Mouse (Mus musculus) urinary bladder, adult 18-20 months (tissue): Measurements from ENCODE around the gene Zkscan2.
A peak's percentile ranks its signal among the peaks of the same experiment; 100 is the strongest.

Experiments
- DNase-seq, 2 experiments: peaks; one replicate each; pipeline ENCODE4 v3.0.0; 2022; ENCODE audit warnings: low spot score in 2 of 2, mixed read lengths in 2 of 2

Zkscan2 gene

DNA sequence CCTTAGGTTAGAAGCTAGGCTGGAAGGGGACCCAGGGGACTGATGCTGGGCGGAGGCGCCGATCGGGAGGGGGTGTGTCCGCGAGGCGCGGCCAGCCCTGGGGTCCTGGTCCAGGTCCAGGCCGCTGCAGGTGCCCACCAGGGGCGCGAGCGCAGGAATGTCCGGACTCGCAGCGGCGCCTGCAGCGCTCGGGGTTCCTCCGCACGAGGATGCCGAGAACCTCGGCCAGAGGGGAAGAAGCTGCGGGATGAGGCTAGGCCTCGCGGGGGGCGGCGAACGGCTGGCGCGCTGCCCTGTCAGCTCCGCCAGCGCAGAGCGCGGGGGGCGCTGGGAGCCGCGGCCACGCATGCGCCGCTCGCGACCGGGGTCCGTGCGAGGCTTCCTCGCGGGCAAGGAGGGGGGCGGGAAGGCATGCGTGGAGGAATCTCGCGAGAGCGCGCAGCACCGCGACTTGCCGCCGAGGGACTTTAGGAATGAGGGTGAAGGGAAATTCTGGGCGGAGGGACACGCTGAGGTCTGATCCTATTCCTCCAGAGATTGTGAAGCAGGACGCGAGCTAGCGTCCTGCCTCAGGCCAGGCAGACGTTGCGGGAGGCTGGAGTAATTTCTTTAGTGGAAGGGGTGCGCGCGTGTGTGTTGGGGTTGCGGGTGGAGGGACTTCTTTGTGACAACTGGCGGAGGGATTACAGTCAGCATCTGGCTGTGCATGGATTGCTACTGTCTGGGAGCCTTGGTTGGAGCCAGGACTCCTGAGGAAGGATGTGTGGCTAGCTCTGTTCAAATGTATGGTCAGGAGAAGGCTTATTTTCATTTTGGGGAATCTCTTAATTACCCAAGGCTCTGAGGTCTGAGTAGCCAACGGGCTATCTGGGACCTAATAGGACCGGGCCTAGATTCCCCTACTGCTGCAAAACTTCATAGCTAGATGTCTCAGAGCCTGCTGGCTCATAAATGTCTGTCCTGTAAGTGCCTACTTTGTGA is at the start of gene Zkscan2:
Gene Zkscan2, minus strand, starts transcription at position 211 of the 981 bp plus-strand sequence.
- peak; percentile 3 to 4 for DNase-seq

DNA sequence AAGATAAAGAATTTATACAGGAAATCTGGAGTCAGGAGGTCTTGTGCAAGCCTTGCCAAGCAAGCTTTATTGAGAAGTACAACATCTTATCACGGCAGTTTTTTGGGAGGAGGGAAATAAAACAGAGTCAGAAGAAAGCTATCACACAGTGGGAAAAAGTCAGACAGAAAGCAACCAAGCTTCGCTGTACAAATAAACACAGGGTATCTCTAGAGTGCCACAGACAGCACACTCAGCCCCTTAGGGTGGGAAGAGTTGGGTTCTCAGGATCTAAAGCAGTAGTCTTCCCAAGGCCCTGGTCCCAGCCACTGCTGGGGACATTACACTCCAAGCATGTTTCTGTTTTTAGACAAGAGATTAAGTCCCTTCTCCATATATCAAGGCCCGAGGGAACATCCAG is 28.9 kb upstream of the Zkscan2 start:
- no peak for DNase-seq

DNA sequence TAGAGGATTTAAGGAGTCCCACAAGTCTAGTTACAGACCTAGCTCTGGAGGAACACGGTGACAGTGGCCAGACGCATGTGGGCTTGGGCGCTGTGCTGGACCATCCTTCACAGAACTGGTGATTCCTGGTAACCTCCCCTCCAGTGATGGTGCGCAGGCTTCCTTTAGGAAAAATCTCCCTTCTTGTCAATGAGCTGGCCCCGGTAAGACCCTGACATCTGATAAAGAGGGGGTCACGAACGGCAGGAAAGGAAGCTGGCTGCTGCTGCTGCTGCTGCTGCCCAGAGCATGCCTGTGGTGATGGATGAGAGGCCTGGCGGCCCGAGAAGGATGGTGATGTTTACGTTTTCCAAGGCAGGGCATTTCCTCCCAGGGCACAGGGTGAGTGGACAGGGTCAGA is 25.5 kb upstream of the Zkscan2 start:
- no peak for DNase-seq

DNA sequence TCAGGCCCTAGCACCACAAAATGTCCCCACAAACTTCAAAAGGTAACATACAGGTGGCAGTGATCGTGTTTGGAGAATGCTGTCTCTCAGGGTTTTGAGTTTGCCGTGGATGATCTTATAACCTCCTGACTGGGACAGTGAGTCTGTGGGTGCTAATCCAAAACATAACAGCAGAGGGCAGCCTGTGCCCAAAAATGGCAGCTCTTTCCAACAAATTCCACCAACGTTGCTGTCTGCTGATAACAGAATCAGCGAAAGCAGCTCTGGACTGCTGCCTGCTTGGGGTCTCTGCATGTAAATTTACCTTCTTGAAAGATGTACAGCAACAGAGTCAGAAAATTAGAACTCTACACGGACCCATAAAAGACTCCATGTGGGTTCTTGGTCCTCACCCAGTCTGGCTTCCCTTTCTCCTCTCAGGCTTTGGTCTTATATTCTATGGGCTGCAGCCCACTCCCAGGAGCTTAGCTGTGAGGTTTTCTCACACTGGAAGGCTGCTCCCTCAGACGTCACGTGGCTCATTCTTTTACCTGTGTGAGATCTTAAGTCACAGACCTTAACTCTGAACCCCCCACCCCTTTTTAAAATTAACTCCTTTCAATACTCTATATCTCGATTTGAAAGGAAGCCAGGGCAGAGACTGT is 24.1 kb upstream of the Zkscan2 start:
- DNase-seq: peak; percentile 8 to 43

DNA sequence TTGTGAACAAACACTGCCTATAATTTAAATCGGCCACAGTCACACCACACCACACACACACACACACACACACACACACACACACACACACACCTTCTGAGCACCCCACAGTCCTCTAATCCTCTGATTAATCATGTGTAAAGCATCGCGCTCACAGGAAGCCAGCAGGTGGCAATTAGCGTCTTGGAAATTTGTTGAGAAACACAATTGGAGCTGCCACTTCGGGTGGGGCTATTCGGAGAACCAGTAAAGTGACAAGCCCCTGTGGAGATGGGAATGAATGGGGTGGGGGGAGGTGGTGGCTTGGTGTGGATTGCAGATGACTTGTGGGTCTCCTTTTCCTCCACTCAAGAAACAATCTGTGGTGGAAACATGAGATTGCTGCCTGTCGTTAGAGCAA is 7.7 kb upstream of the Zkscan2 start:
- no peak for DNase-seq

DNA sequence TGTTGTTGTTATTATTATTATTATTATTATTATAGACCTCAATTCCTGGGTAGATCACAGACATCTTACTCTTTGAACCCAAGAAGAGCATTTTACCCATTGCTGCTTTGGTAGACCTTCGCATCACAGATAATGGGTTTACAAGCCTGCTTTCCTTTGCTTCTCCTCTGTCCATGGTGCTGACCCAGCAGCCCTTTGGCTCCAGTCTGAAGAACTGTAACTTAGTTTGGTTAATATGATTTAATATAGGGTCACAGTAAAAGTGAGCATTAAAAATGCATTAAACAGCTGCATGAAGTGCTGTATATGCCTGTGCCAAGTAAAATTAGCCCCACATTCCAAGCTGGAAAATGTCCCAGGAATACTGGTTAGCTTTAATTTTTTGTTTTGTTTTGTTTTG is 3.1 kb upstream of the Zkscan2 start:
- DNase-seq: peak; percentile 10 to 18

DNA sequence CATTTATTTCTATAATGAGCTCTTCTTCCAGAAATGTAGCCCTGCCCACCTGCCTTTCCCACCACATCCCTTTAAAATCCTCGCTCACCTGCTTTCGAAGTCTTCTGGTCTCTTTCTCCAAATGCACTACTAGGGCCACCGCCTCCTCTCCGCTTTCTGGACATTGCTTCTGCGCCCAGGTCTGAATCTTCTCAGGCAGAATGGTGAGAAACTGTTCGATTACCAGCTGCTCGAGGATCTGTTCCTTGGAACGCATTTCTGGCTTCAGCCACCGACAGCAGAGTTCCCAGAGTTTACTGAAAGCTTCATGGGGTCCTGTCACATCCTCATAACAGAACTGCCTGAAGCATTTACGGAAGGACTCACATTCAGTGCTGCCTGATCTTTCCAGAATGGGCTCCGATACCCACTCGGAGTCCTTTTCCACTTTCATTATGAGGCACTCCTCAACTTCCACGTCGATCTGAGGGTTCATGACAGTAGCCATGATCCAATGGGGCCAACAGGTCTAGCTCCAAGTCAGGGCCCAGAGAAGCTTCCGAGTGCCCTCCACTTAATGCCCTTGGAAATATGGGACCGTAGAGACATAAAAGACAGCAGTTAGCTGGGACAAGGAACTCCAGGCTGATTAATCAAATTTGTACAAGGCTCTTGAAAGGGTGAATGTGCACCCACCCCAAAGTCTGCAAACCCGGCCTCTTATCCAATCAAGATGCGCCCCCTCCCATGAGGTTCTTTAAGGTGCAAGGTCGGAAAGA is 589 bp downstream of the Zkscan2 start:
- no peak for DNase-seq

DNA sequence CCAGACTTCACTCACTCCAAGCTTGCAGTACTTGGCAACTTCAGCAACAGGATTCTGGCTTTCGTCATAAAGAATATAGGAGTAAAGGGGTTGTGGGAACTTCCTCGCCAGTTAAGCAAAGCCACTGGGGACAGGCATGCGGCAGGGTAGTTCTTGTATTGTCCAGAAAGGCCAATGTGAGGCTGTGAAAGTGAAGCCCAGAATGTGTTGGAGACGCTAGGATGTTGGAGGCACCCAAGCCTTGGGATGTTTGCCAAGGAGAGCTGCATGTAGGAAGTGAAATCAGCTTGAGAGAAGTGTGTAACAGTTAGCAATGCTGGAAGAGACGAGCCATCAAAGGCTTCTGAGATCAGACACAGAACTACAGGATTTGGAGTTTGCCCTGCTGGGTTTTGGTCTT is 12.5 kb downstream of the Zkscan2 start:
- DNase-seq: no peak

DNA sequence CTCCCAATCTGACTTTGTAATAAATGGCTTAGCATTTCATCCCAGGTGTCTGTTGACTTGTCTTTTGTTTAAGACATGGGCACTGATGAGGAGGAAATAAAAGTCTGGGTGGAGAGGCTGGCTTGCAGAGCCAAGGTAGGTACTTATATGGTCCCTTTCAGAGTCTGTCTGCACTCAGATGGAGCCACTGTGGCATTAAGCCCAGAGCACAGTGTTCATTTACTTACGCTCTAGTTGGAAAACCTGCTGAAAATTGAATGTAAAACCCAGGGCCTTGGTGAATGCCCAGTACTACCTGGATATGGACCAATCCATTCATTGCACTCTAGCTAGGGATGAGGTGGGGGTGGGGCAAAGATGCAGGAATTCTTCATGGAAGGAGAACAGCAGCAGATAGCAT is 32.3 kb downstream of the Zkscan2 start:
- no peak for DNase-seq

DNA sequence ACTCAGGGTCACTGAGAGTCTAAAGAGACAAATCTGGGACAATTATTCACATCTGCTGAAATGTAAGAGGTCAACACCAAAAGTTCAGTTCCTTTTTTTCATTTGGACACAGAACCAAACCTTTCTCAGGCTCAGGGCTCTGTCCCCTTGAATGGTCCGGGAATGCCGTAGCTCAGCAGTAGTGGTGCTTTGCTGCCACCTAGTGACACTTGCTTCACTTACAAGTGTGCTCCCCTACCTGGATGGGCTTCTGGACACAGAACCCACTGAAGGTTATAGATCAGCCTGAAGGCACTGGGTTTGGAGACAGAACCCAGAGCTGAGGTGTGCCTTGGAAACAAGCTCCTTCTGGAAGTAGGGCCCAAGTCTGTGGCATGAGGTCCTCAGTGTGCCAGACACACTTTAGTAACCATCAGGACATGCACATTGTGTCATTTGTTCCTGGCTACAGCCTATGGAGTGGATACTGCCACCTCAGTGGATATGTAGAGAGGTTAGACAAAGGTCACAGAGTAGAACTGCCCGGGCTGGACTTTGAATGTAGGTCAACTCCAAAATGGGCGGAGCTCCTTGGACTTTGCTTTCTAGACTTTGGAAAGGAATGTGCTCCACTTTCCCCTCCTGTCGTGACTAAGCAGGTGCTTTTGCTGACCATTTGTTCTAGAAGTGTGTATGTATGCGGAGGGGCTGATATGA is 34.4 kb downstream of the Zkscan2 start:
- peak; percentile 45 to 55 for DNase-seq

DNA sequence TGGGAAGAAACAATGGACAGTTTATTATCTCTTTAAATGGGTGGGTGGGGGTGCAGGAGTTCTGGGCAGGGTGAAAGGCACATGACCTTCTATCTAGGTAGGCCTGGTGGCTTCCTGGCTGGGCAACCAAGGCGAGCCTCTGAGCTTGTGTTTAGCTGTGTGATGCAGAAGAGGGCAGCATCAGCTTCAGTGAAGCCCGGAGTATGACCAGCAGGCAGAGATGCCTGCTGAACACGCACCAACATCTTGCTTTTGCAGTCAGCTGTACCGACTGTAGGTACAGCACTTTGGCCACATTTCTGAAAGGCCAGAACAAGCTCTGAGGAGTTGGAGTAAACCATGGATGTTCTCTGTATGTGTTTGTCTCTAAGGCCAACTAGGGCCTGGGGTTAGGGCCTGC is 36.7 kb downstream of the Zkscan2 start:
- DNase-seq: no peak

DNA sequence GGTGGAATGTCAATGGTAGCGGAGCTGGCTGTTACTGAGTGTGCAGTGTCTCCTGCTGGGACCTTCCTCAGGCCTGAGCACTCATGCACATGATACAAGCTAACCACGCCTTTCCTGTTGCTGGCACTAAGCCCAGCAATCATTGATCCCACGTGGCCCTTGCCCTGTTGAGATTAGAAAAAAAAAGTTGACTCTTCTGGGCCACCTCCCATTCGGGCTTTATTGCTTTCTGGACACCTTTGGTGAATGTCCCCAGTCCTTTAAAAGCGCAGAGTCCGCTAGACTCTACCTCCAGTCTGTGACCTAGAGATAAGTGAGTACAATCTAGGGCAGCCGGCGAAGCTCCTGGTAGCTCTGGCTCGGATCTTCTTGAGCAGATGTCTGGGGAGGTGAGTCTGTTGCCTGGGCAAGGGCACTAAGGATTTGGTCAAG is 38.2 kb downstream of the Zkscan2 start, which contains the start of gene Aqp8:
Gene Aqp8, plus strand, starts transcription at position 222 of the 432 bp plus-strand sequence.
- peak; percentile 23 for DNase-seq

DNA sequence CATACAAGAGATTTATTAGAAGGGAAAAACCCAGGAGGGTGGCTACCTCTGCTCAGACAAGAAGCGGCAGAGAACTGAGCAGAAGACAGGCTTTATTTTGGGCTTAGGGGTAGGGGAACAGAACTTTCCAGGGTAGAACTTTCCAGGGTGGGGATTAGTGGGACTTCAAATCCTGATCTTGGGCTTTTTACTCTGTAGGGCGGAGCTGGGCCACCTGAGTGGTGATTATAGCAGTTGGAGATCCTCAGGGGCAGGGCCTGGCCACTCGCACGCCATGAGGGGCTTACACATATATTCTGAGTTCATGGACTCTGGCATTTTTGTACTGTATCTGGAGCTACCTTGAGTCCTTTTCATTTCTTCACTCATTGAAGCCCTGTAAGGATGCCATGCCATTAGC is 38.9 kb downstream of the Zkscan2 start:
- no peak for DNase-seq

DNA sequence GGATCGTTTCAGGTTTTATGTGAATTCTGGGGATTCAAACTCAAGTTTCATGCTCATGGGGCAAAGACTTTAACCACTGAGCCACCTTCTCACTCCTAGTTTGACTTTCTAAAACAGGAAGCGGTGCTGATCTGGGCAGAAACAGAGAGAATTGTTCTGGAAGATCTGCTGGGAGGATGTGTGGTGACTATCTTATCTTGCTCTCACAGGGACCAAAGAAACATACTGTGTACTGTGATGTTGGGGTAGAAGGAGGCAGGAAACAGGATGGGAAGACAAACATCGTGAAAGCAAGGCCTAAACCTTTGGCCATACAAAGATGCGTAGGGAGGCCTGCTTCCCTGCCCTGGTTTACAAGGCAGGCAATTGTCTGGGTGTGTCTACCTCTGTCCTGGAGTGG is 41.0 kb downstream of the Zkscan2 start:
- DNase-seq: no peak

DNA sequence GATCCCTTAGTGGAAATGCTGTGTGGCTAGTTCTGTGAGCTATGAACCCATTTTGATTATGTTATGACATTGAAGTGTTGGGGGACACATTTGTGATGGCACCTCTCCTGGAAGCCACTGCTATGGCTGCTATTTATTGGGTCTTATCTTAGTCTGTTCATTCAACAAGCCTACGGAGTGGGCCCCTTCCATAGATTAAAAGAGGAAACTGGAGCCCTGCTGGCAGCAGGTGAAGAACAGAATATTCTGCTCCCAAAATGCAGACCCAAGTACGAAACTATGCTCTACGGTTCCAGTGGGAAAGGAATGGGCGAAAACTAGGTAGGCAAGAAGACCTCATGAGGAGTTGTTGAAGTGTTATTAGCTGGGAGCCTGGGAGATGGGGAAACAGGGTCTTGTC is 41.9 kb downstream of the Zkscan2 start:
- DNase-seq: no peak

DNA sequence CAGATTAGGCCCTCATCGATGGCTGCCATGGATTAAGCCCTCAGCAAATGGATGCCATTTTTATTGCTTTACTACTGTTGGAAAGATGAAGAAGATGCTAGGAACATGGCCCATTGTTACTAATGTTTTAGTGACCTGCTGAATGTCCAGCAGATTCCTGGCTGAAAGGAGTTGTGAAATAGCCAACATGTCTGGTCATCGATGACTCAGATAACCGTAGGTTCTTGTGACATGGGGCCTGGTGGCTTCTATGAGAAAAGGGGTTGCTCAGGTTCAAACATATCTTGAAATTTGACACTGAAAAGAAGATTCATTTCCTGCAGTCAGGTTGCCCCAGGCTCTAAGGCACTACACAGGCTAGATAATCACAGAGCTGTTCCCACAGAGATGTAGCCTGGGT is 45.2 kb downstream of the Zkscan2 start:
- DNase-seq: no peak

DNA sequence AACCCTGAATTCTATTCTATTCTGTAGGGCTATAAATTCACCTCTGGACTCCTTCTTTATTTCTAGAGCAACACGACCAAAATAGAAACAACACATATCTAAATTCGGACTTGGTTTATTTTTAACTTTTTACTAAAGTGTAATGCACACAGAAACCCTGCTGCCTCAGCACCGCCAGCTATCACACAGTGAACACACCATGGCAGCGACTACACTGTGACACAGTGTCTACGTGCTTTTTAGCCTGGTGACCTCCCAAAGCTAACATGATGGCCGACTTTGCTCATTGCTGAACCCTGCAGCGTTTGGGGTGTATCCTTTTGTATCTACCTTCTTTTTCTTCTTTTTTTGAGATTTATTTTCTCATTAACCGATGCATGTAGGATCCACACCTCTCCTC is 47.2 kb downstream of the Zkscan2 start:
- no peak for DNase-seq

DNA sequence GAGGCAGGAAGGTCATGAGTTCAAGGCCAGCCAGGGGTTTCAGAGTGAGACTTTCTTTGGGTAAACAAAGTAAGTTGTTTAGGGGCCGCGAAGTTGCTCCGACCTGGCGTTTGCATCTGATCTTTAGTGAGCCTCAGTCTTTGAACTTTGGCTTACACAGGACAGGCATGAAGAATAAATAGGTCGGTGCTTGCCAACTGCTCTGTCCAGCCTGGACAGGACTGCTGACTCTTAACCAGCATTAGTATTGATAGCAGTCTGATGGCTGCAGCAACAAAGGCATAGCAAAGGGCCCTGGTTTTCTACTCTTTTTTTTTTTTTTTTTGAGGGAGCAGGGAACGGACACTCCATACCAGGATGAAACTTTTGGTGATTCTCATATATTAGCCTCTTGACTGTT is 47.7 kb downstream of the Zkscan2 start:
- no peak for DNase-seq

DNA sequence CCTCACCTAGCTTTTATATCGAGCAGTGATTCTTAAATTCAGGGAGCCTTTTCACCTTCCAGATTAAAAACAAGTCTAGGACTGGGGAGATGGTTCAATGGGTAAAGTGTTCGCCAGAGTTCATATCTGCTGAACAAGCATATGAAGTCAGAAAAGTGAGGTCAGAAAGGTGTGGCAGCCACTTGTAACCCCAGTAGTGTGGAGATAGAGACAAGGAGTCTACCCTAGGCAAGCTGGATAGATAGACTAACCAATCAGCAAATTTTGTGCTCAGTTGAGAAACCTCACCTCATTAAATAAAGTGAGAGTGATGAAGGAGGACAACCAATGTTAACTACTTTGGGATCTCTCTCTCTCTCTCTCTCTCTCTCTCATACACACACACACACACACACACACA is 49.7 kb downstream of the Zkscan2 start:
- DNase-seq: no peak

DNA sequence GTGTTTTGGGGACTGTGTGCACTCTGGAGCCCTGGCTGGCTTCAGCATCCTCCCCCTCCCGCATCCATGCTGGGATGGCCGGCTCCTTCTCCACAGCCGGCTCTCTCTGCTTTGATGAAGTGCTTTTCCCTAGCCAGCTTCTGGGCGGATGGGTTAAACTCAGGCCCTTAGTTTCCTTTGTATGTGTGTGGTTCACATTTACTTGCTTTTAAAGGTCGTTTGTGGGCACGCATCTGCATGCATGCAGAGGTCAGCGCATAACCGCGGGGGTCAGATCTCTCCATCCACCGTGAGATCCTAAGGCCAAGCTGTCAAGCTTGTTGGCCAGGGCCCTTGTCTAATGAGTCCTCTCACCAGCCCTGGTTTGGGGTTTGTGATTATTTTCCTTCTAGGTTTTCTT is 50.6 kb downstream of the Zkscan2 start:
- no peak for DNase-seq

DNA sequence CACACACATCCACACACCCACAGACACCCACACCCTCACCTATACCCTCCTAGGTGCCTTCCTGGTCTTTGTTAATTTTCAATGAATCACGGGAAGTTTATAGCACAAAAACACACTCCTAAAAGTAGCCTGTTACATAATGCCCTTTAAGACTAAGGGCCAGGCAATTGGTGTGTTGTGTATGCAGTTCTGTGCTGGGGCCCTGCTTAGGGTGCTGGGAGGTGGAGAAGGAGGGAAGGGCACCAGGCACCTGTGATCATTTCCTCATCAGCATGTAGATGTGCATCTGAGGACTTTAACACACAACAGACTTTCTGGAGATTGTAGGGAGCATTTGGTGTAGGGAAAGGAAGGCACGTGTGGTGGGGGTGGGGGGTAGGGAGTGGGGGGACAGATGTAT is 51.5 kb downstream of the Zkscan2 start:
- no peak for DNase-seq

DNA sequence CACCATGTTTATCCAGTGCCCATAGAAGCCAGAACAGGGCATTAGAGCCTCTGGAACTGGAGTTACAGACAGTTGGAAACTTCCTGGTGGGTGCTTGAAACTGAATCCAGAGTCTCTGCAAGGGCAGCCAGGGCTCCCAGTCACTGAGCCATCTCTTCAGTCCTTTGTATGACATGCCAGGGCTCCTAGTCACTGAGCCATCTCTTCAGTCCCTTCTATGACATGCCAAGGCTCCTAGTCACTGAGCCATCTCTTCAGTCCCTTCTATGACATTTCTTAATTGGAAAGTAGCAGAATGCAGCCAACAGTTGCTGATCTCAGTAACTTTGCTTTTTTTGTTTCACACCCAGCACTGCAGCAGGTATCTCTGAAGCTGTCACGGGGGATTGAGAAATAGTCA is 58.2 kb downstream of the Zkscan2 start:
- DNase-seq: no peak
